Mouse (Mus musculus) CD8-positive naive resting alpha-beta T cell, adult 2 months (primary cell): ENCODE data around the gene Wasf2.
A peak's percentile ranks its signal among the peaks of the same experiment; 100 is the strongest.

Source experiments
- DNase-seq, 2 experiments: peaks; one replicate each; pipeline ENCODE4 v3.0.0; 2022; ENCODE audit warnings: low read depth in 2 of 2, low spot score in 2 of 2

Gene Wasf2

DNA sequence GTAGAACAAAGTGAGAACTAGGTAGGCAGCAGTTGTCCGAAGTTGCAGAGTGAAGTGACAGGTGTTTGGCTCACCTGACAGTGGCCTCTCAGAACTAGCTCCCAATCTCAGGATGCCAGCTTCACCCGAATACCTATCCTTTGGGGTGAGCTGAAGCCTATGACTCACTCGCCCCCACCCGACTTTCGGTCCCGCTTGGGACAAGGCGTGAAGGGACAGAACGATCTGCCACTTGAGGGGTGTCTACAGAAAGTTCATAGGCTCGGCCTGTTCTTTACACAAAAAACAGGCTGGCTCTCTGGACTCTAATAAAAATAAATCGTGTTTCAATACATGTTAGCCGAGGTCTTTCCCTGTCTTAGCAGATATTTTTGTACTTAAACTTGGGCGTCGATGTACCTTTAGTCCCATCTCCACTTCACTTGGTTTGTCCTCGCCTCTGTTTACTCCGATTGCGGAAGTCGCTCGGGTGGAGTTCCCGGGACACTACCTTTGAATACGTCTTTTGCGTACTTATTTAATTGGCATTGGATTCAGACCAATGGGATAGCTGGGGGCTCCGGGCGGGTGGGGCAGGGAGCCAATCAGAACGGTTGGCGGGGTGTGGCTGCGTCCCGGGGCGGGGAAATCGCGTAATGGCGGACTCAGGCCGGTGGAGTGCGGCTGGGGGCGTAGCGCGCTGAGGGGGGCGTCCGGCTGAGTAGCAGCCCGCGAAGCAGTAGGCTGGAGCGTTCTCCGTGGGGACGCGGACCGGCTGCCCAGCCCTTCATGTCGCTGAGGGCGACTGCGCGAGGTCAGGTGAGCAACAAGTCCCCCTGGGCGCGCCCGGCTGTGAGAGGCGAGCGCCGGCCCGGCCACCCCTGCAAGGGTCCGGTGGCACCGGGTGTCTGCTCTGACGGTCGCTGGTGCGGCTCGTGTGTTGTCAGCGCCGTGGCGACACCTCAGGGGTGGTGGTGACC lies at the start of gene Wasf2:
Gene Wasf2 (plus strand): TSS at position 575 of the 959 bp plus-strand sequence.
- peak; percentile 84 to 89 for DNase-seq

DNA sequence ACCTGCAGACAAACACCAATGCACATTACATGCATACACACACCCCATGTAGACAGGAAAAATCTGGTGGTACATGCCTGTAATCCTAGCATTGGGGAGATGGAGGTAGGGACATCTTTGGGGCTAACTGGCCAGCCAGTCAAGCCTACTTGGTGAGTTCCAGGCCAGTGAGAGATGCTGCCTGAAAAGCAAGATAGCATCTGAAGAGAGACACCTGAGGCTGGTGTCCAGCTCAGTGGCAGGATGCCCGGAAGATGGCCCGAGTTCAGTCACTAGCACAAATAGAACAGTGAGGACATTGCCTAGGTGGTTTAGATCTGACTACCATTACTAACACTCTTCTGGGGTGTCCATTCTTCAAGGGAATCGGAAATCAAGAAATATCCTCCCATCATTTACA lies 49.4 kb upstream of the Wasf2 start:
- no peak for DNase-seq

GRCm38 (mm10) chr4:133082216-133082773 lies 48.0 kb upstream of the Wasf2 start:
- DNase-seq: no peak

GRCm38 (mm10) chr4:133083991-133084861 lies 46.1 kb upstream of the Wasf2 start:
- no peak for DNase-seq

DNA sequence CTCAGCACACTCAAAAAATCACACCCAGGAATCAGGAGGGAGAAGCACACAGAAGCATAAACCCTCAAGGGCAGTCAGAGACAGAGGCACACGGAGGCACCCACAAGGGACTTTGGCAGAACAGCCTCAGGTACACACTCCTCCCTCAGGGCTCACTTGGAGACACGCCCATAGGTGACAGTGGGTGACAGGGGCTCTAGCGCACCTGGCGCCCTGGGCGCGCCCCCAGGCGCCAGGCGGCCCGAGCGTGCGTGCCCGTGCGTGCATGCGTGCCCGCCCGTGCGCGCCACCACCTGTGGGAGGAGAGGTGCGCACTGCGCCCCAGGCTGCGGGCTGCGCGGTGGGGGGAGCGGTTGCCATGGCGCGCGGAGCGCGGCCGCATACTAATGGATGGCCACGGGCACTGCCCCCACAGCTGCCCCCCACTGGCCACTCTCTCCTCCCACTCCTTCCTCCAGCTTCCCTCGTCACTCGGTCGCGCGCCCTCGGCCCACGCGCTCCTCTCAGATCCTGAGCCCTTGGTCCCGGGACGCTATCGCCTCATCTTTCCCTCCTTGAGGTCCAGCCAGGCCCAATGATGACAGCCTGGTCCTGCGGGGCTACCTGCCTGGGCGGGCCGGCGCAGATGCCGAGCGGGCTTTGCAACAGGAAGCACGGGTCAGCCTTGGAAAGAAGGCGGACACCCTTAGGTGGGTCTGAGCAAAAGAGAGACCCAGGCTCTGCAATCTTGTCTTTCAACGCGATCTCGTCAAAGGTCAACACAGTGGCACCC lies 45.1 kb upstream of the Wasf2 start:
- peak; percentile 44 to 49 for DNase-seq

- peak in 1 of 2 experiments; percentile 35 for DNase-seq
These were observed 44.4 kb upstream of the Wasf2 start for GRCm38 (mm10) chr4:133085783-133086342.

DNA sequence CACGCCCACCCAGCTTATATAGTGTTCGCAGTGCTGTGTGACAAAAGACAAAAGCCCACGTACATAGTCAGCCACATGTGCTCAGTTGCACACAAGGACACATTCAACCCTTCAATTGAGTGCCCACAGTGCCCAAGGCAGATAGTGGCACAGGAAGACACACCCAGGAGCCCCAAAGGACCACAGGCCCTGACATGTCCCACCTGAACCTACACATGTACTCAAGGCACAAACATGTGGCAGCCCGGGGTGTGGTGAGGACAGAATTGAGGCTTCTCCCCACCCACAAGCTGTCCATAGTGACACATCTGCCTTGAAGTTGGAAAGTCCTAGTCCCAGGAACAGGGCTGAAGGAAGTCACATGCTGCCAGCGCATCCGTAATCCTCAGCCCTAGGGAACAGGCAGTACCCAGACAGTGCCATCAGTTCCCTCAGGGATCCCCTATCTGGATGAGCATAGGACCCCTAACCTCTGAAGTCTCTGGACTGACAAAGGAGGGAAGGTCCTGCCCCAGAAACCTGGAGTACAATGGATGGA lies 43.1 kb upstream of the Wasf2 start:
- no peak for DNase-seq

- no peak for DNase-seq
These were observed 42.5 kb upstream of the Wasf2 start for GRCm38 (mm10) chr4:133087835-133088234.

GRCm38 (mm10) chr4:133089319-133089718 lies 41.0 kb upstream of the Wasf2 start:
- no peak for DNase-seq

DNA sequence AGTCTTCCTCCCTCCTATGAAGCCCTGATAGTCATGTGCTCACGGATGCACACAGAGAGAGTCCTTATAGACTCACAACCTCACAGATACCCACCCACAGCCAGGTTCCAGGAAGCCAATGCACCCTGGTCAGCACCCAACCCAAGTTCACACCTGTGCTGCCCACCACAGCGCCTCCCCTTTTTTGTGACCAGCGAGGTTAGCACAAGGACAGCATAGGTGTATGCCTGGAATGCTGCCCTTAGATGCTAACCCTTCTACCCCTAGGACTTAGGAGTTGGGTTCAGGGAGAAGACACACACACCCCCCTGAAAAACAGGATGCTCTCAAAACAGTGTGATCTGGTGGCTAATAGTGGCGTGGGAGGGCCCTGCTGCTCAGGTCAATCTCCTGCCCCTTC lies 40.5 kb upstream of the Wasf2 start:
- no peak for DNase-seq

GRCm38 (mm10) chr4:133090276-133090719 lies 40.0 kb upstream of the Wasf2 start:
- DNase-seq: no peak

DNA sequence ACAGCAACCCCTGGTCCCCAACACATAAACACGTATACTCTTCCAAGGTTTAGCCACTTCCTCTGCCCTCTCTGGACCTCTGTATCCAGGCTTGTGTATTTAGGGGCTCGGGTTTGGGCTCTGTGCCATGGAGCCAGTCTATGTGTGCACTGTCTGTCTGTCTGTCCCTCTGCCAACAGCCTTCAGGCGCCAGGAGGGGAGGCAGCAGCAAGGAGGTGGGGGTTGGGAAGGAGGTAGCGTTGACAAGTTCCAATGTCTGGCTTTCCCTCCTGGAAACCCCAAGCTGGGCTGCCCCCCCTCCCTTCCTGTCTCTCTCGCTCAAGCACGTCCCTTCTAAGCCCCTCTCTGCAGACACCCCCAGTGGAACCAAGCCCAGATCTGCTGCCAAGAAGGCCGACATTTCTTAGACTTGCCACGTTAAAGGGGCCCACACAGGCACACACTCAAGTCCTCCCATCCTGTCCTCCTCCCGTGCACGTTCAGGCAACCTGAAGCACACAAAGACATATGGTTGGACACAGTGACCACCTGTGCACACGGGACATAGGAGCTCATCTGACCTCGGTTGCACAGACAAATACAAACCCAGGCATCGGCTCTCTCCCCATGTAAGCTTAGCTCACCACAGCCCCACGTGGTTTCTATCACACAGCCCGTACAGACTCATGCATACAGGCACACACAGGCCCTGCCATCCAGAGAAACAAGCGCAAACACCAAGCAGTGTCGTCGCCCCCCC lies 39.4 kb upstream of the Wasf2 start:
- peak in 1 of 2 experiments; percentile 48 for DNase-seq

- DNase-seq: no peak
These were observed 38.9 kb upstream of the Wasf2 start for GRCm38 (mm10) chr4:133091459-133091785.

GRCm38 (mm10) chr4:133092453-133092901 lies 37.8 kb upstream of the Wasf2 start:
- peak in 1 of 2 experiments; percentile 35 for DNase-seq

DNA sequence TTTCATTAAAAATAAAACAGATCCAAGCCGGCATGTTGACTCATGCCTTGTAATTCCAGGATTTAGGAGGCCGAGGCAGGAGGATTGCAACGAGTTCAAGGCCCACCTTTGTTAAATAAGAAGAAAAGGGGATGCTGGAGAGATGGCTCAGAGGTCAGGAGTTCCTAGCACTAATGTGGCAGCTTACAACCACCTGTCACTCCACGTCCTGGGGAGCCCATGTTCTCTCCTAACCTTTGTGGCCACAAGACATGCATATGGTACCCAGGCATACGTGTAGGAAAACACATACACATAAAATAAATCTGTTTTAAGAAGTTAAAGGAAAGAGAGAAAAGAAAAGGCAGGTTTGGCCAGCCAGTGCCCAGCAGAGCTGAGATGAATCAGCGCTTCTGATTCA lies 37.2 kb upstream of the Wasf2 start:
- no peak for DNase-seq

DNA sequence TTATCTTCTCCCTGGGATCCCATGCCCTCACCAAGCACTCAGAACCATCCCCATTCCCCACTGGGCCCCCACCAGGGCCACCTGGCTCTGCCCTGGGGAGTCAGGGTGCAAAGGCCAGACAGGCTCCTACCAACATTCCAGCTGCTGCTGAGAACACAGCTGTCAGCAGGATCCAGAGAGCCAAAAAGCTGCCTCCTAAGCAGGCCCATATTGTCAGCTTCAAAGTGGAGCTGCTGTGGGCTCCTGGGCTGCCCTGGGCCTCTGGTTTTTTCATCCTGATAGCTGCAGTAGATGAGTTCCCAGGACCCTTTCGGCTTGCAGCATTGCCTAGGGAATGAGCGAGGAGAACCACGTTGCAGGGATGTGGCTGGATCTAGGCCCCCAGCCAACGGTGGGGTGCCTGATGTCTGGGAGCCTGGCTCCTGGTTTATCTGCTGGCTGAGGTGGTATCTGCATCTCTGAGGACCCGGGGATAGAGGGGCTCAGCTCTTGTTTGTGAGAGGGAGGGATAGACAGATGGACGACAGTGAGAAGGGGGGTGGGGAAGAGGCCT lies 36.7 kb upstream of the Wasf2 start:
- DNase-seq: no peak

DNA sequence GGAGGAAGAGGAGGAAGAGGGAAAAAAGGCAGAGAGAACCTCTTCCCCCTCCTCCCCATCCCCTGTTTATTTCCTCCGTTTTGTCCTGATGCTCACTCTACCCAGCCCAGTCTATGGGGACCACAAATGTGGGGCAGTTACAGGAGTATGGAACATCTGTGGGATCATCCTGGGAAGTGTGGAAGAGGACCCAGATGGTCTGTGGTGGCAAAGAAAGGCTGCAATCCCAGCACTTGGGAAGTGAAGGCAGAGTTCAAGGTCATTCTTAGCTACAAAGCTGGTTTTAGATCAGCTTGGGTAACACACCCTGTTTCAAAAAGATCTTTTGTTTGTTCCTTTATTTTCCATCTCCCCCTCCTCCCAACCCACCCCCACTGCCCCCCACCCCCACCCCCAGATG lies 36.0 kb upstream of the Wasf2 start:
- no peak for DNase-seq

GRCm38 (mm10) chr4:133094936-133095733 lies 35.2 kb upstream of the Wasf2 start:
- no peak for DNase-seq
